Mouse (Mus musculus) retina, embryonic 14.5 days (tissue): ENCODE measurements around the gene 1700113H08Rik.
A peak's percentile ranks its signal among the peaks of the same experiment; 100 is the strongest.

Source experiments
- DNase-seq: peaks from one replicate; pipeline ENCODE4 v3.0.0-alpha.2; 2015; ENCODE audit warnings: low spot score

The 1700113H08Rik gene

GRCm38 (mm10) chr10:87059447-87059846, 1.6 kb downstream of the 1700113H08Rik start:
- no peak for DNase-seq

GRCm38 (mm10) chr10:87084236-87084635, 26.4 kb downstream of the 1700113H08Rik start:
- DNase-seq: no peak

- no peak for DNase-seq
Observed at GRCm38 (mm10) chr10:87087646-87088045, 29.8 kb downstream of the 1700113H08Rik start.

GRCm38 (mm10) chr10:87094249-87094648, 36.4 kb downstream of the 1700113H08Rik start:
- peak; percentile 76 for DNase-seq

- no peak for DNase-seq
Observed at GRCm38 (mm10) chr10:87098722-87099121, 40.9 kb downstream of the 1700113H08Rik start.

- DNase-seq: no peak
Observed at GRCm38 (mm10) chr10:87100668-87101067, 42.8 kb downstream of the 1700113H08Rik start.

- peak; percentile 79 for DNase-seq
Observed at GRCm38 (mm10) chr10:87101265-87101950, 43.6 kb downstream of the 1700113H08Rik start.

- no peak for DNase-seq
Observed at GRCm38 (mm10) chr10:87101951-87102320, 44.1 kb downstream of the 1700113H08Rik start.

GRCm38 (mm10) chr10:87102455-87102854, 44.6 kb downstream of the 1700113H08Rik start:
- DNase-seq: peak; percentile 65

GRCm38 (mm10) chr10:87103286-87103685, 45.4 kb downstream of the 1700113H08Rik start:
- DNase-seq: no peak

GRCm38 (mm10) chr10:87107565-87108297, 49.9 kb downstream of the 1700113H08Rik start:
- DNase-seq: peak; percentile 24

- DNase-seq: no peak
Observed at GRCm38 (mm10) chr10:87108333-87108732, 50.5 kb downstream of the 1700113H08Rik start.

GRCm38 (mm10) chr10:87109038-87109771, 51.4 kb downstream of the 1700113H08Rik start:
- no peak for DNase-seq

- no peak for DNase-seq
Observed at GRCm38 (mm10) chr10:87110909-87111308, 53.1 kb downstream of the 1700113H08Rik start.

GRCm38 (mm10) chr10:87125094-87125493, 67.2 kb downstream of the 1700113H08Rik start:
- DNase-seq: no peak

- no peak for DNase-seq
Observed at GRCm38 (mm10) chr10:87126186-87126824, 68.5 kb downstream of the 1700113H08Rik start.

- DNase-seq: no peak
Observed at GRCm38 (mm10) chr10:87151050-87151449, 93.2 kb downstream of the 1700113H08Rik start.

GRCm38 (mm10) chr10:87153731-87154505, 96.1 kb downstream of the 1700113H08Rik start:
- peak; percentile 51 for DNase-seq

- DNase-seq: no peak
Observed at GRCm38 (mm10) chr10:87159781-87160180, 101.9 kb downstream of the 1700113H08Rik start.

- peak; percentile 2 for DNase-seq
Observed at GRCm38 (mm10) chr10:87196123-87196756, 138.4 kb downstream of the 1700113H08Rik start.

- no peak for DNase-seq
Observed at GRCm38 (mm10) chr10:87198720-87199119, 140.9 kb downstream of the 1700113H08Rik start.
